Mouse (Mus musculus) T-helper 1 cell (primary cell): ENCODE measurements at regions not wholly inside any gene's neighbourhood (a gene's known extent, or its start where the extent isn't known, plus 50 kb on each side); places are given as distances from the start of the nearest gene placed in this dataset.

Experiments
- in situ Hi-C: fragments of 300-600 bp; cut with MboI, MseI; formaldehyde crosslinking; loops from one replicate; pipeline ENCODE4 v1.15.1; 2025; ENCODE audit warnings: high pct_unique_total_duplicates

- in situ Hi-C loops, result no loop called here
These were observed 58.0 kb upstream of the Dmrta1 start for GRCm38 (mm10) chr4:89621260-89621659.

GRCm38 (mm10) chr4:89604721-89605120, 74.5 kb upstream of the Dmrta1 start:
- in situ Hi-C loops, result no loop called here

- in situ Hi-C loops, result no loop called here
These were observed 103.7 kb upstream of the Dmrta1 start for GRCm38 (mm10) chr4:89575529-89575928.

GRCm38 (mm10) chr4:89554711-89555466, 124.3 kb upstream of the Dmrta1 start:
- in situ Hi-C loops, result no loop called here

GRCm38 (mm10) chr4:89552556-89552955, 126.7 kb upstream of the Dmrta1 start:
- in situ Hi-C loops, result no loop called here

GRCm38 (mm10) chr4:89550515-89550914, 128.7 kb upstream of the Dmrta1 start:
- in situ Hi-C loops, result no loop called here

GRCm38 (mm10) chr4:89532462-89532861, 146.8 kb upstream of the Dmrta1 start:
- in situ Hi-C loops, result loop anchor here (5.0 kb wide), 1 partner anchor 160 kb away; no protein-coding TSS in a partner anchor

- in situ Hi-C loops, result loop anchor here (5.0 kb wide), 1 partner anchor 162 kb away; no protein-coding TSS in a partner anchor
These were observed 149.0 kb upstream of the Dmrta1 start for GRCm38 (mm10) chr4:89530050-89530911.

GRCm38 (mm10) chr4:89527966-89528365, 151.3 kb upstream of the Dmrta1 start:
- in situ Hi-C loops, result loop anchor here (5.0 kb wide), 4 partner anchors 131 to 381 kb away; no protein-coding TSS in a partner anchor

GRCm38 (mm10) chr4:89527326-89527725, 151.9 kb upstream of the Dmrta1 start:
- in situ Hi-C loops, result loop anchor here (5.0 kb wide), 4 partner anchors 130 to 380 kb away; no protein-coding TSS in a partner anchor

- in situ Hi-C loops, result loop anchor here (5.0 kb wide), 4 partner anchors 128 to 378 kb away; no protein-coding TSS in a partner anchor
These were observed 153.7 kb upstream of the Dmrta1 start for GRCm38 (mm10) chr4:89525525-89525924.

GRCm38 (mm10) chr4:89524260-89525200, 154.7 kb upstream of the Dmrta1 start:
- in situ Hi-C loops, result loop anchor here (5.0 kb wide), 4 partner anchors 127 to 377 kb away; no protein-coding TSS in a partner anchor

GRCm38 (mm10) chr4:89523423-89524259, 155.6 kb upstream of the Dmrta1 start:
- in situ Hi-C loops, result no loop called here

- in situ Hi-C loops, result no loop called here
These were observed 161.2 kb upstream of the Dmrta1 start for GRCm38 (mm10) chr4:89518027-89518426.

GRCm38 (mm10) chr4:89515823-89516411, 163.3 kb upstream of the Dmrta1 start:
- in situ Hi-C loops, result no loop called here

- in situ Hi-C loops, result no loop called here
These were observed 164.3 kb upstream of the Dmrta1 start for GRCm38 (mm10) chr4:89514981-89515380.

- in situ Hi-C loops, result no loop called here
These were observed 168.6 kb upstream of the Dmrta1 start for GRCm38 (mm10) chr4:89510593-89510992.

- in situ Hi-C loops, result no loop called here
These were observed 169.4 kb upstream of the Dmrta1 start for GRCm38 (mm10) chr4:89509655-89510391.
